Mouse (Mus musculus): ENCODE data around the gene Rex1bd. TPM values are rescaled to one million over a fixed set of nuclear protein-coding genes. Genes with fewer than 3 reads are reported as not detected.

Gene Rex1bd
- polyA plus RNA-seq, 1 experiment from 2014 or later, result 178 TPM

- WGBS, result under 1% methylated on average over 74 of the region's 74 CpGs
- Histone ChIP-seq H3K4me1 (peaks cover 31% of the 10 kb centered on the region), H3K4me2 (peak within 1 kb of the TSS; percentile 97), H3K4me3 (peak within 1 kb of the TSS; percentile 98), H3K36me3 (peaks cover 50% of the 10 kb centered on the region), H3K9me3 (no peaks in the 10 kb centered on the region), H3K27ac (peak within 1 kb of the TSS; percentile 96), H3K9ac (peak within 1 kb of the TSS; percentile 100), H3K27me3 (no peaks in the 10 kb centered on the region)
- peak; percentile 75 for ATAC-seq (ENCODE audit: insufficient number of reproducible peaks, insufficient read depth, low FRiP score, low TSS enrichment, low read depth)
Observed at GRCm38 (mm10) chr8:70510228-70510915, 3.8 kb upstream of the Rex1bd start, which contains the start of gene Uba52. TSS of gene Uba52 (minus strand) at chr8:70510801.

DNA sequence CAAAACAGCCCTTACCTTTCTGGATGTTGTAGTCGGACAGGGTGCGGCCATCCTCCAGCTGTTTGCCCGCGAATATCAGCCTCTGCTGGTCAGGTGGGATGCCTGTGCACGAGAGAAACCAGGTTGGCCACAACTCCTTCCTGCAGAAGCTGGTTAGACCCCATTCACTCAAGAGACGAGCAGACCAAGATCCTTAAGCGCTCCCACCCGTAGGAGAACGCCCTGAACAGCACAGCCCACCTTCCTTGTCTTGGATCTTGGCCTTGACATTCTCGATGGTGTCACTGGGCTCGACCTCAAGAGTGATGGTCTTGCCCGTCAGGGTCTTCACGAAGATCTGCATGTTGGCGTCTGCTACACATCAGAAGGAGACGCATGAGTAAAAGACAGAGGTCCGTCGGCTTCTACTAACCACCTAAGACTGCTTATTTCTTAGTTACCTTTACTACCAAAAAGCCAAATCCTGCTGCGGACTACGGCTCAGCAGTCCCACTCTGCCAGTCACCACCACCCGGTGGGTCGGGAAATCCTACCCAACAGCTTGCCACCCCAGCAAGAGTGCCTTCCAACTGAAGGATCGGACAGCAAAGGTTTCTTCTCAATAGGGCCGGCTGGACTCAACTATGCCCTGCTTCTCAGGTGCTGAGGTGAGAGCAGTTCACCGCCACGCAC is 2.9 kb upstream of the Rex1bd start:
- peak overlapping the region; percentile 97 for H3K4me2 ChIP-seq
- no peak for ATAC-seq (ENCODE audit: insufficient number of reproducible peaks, insufficient read depth, low FRiP score, low TSS enrichment, low read depth)

GRCm38 (mm10) chr8:70507027-70507393 is 458 bp upstream of the Rex1bd start:
- ATAC-seq (ENCODE audit: insufficient number of reproducible peaks, insufficient read depth, low FRiP score, low TSS enrichment, low read depth), result no peak
- Histone ChIP-seq H3K27ac (peak overlapping the region; percentile 53), H3K4me2 (peak overlapping the region; percentile 73), H3K9ac (no peak overlapping the region), H3K36me3 (peaks cover 30% of the 10 kb centered on the region), H3K27me3 (peaks cover 7% of the 10 kb centered on the region), H3K4me1 (peaks cover 64% of the 10 kb centered on the region), H3K9me3 (no peaks in the 10 kb centered on the region), H3K4me3 (peak overlapping the region; percentile 68)
- WGBS, result 51% methylated on average over 5 of the region's 5 CpGs

More for the DNA sequence above, 2.9 kb upstream of the Rex1bd start:
- H3K27ac ChIP-seq, result peak overlapping the region; percentile 96
- peak overlapping the region; percentile 98 for H3K4me3 ChIP-seq
- WGBS, result 12% methylated on average over 25 of the region's 25 CpGs
- no peaks in the 10 kb centered on the region for H3K27me3 ChIP-seq
- H3K36me3 ChIP-seq, result peaks cover 46% of the 10 kb centered on the region
- no peaks in the 10 kb centered on the region for H3K9me3 ChIP-seq
- H3K4me1 ChIP-seq, result peaks cover 40% of the 10 kb centered on the region
- H3K9ac ChIP-seq, result peak overlapping the region; percentile 100

DNA sequence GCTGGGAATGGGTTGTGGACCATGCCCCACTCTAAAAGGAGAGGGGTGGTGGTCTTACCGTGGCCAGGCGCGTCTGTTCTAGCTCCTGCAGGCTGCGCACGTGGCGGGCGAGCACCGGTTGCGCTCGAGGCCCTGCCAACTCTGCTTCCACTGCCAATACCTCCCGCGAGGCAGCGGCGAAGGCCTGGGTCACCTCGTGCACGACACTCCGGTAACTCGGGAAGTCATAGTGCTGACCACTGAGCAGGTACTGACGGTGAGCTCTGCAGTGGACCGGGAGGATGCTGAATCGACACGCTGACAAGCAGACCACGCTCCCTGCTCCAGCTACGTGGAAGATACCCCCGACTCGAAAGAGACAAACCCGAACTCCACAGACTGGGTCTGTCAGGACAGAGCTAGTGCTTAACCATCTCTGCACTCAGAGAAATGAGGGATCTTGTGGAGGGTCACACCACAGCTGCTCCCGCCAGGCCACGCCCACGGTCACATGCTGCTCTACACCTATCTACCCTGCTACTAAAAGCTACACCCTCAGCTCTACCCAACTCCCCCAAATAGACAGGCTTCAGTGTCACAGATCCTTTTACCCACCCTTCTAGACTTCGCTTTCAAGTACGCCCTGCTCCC is 739 bp downstream of the Rex1bd start:
- H3K27me3 ChIP-seq, result peaks cover 19% of the 10 kb centered on the region
- H3K27ac ChIP-seq, result peak overlapping the region; percentile 94
- H3K9me3 ChIP-seq, result no peaks in the 10 kb centered on the region
- 31% methylated on average over 32 of the region's 32 CpGs for WGBS
- peaks cover 30% of the 10 kb centered on the region for H3K36me3 ChIP-seq
- no peak for ATAC-seq (ENCODE audit: insufficient number of reproducible peaks, insufficient read depth, low FRiP score, low TSS enrichment, low read depth)
- H3K9ac ChIP-seq, result peak overlapping the region; percentile 89
- H3K4me3 ChIP-seq, result peak overlapping the region; percentile 68
- peak overlapping the region; percentile 73 for H3K4me2 ChIP-seq
- H3K4me1 ChIP-seq, result peaks cover 68% of the 10 kb centered on the region

DNA sequence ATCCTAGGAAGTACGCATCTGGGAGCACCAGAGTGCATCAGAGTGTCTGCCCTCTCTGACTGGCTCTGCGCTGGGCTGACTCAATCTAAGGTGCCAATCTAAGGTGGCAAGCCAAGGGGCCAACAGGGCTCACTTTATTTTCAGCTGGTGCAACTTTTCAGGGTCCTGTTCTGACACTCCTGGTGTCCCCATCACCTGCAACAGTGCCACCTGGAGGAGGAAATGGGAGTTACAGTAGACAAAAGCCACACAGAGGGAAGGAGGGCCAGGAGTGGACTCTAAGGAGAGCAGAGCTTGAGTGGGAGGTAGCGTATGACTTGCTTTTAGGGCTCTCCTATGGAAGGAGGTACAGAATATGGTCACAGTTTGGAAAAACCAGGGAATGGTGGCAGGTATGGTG is 1.7 kb downstream of the Rex1bd start:
- no peak overlapping the region for H3K9ac ChIP-seq
- peaks cover 26% of the 10 kb centered on the region for H3K27me3 ChIP-seq
- H3K4me2 ChIP-seq, result peak overlapping the region; percentile 73
- H3K36me3 ChIP-seq, result peaks cover 37% of the 10 kb centered on the region
- H3K4me3 ChIP-seq, result peak overlapping the region; percentile 68
- WGBS, result 41% methylated on average over 3 of the region's 3 CpGs
- peak overlapping the region; percentile 94 for H3K27ac ChIP-seq
- no peak for ATAC-seq (ENCODE audit: insufficient number of reproducible peaks, insufficient read depth, low FRiP score, low TSS enrichment, low read depth)
- H3K4me1 ChIP-seq, result peaks cover 77% of the 10 kb centered on the region
- no peaks in the 10 kb centered on the region for H3K9me3 ChIP-seq

GRCm38 (mm10) chr8:70504291-70504716 is 2.2 kb downstream of the Rex1bd start:
- Histone ChIP-seq H3K27me3 (peaks cover 26% of the 10 kb centered on the region), H3K9ac (0 out of 2 replicates have a peak overlapping the region, but pooled peaks have one; percentile 27)

GRCm38 (mm10) chr8:70503062-70503750 is 3.3 kb downstream of the Rex1bd start:
- H3K4me3 ChIP-seq, result peak overlapping the region; percentile 19
- WGBS, result 11% methylated on average over 46 of the region's 46 CpGs
- H3K9ac ChIP-seq, result peak overlapping the region; percentile 49
- no peak for ATAC-seq (ENCODE audit: insufficient number of reproducible peaks, insufficient read depth, low FRiP score, low TSS enrichment, low read depth)
- H3K27ac ChIP-seq, result peak overlapping the region; percentile 94
- H3K4me1 ChIP-seq, result peaks cover 78% of the 10 kb centered on the region
- peaks cover 32% of the 10 kb centered on the region for H3K27me3 ChIP-seq
- peaks cover 31% of the 10 kb centered on the region for H3K36me3 ChIP-seq
- H3K4me2 ChIP-seq, result peak overlapping the region; percentile 73
- no peaks in the 10 kb centered on the region for H3K9me3 ChIP-seq

More at GRCm38 (mm10) chr8:70504291-70504716, 2.2 kb downstream of the Rex1bd start:
- no peaks in the 10 kb centered on the region for H3K9me3 ChIP-seq
- ATAC-seq (ENCODE audit: insufficient number of reproducible peaks, insufficient read depth, low FRiP score, low TSS enrichment, low read depth), result peak; percentile 41
- H3K27ac ChIP-seq, result peak overlapping the region; percentile 94
- H3K36me3 ChIP-seq, result peaks cover 37% of the 10 kb centered on the region
- peak overlapping the region; percentile 68 for H3K4me3 ChIP-seq
- WGBS, result 25% methylated on average over 16 of the region's 16 CpGs
- H3K4me1 ChIP-seq, result peaks cover 80% of the 10 kb centered on the region
- peak overlapping the region; percentile 73 for H3K4me2 ChIP-seq

DNA sequence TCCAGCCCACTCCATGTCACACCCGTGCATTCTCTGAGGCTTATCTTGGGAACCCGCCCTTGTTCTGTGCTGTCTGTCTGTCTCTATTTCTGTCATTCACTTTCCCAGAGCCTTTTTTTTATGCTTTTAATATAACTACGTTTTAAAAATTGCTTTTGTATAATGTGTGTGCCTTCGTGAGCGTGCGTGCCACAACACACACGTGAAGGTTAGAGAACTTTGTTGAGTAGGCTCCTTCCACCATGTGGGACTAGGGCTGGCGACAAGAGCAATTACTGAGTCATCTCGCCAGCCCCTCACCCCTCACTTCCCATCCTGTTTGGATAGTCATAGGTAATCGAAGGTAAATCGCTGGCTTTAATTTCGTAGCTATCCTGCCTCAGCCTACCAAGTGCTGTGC is 4.0 kb downstream of the Rex1bd start:
- Histone ChIP-seq H3K27ac (no peak overlapping the region; the same call in 1 of the 2 replicates), H3K36me3 (peaks cover 25% of the 10 kb centered on the region), H3K4me3 (no peak overlapping the region), H3K27me3 (peaks cover 34% of the 10 kb centered on the region), H3K4me1 (peaks cover 77% of the 10 kb centered on the region), H3K9ac (peak overlapping the region; percentile 49; the same call in 1 of the 2 replicates), H3K4me2 (peak overlapping the region; percentile 73; the same call in 1 of the 2 replicates), H3K9me3 (no peaks in the 10 kb centered on the region)
- no peak for ATAC-seq (ENCODE audit: insufficient number of reproducible peaks, insufficient read depth, low FRiP score, low TSS enrichment, low read depth)
- WGBS, result 34% methylated on average over 12 of the region's 12 CpGs

DNA sequence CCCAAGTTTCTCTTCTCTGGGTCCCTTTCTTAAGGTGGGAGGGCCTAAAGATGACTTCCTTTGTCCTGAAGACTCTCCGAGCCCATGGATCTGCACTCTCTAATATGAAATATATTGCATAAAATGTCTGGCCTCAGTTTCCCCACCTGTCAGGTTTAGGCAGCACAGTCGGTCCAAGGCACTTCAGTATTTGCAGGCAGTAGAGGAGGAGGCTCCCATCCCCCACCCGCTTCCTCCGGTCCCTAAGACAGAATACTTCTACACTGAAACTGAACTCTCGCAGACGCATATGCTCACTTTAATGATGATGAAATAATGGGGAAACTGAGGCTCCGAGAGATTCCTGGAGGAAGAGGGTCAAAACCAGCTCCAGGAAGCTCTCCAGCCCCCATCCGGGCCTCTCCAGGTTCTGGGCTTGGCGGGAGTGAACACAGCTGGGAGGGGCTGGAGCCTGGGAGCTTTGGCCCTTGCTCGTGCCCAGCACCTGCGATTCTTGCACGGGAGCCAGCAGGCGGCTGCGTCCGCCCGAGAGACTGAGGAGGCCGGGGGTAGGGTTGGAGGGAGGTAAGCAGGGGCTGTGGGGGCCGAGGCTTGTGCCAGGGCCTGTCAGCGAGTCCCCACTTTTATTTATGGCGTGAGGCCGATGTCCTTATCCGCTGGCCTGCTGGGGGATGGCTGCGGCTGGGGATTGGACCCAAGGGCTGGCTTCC is 4.6 kb downstream of the Rex1bd start:
- H3K4me2 ChIP-seq, result peak overlapping the region; percentile 73
- H3K27ac ChIP-seq, result no peak overlapping the region
- no peak for ATAC-seq (ENCODE audit: insufficient number of reproducible peaks, insufficient read depth, low FRiP score, low TSS enrichment, low read depth)
- no peaks in the 10 kb centered on the region for H3K9me3 ChIP-seq
- peaks cover 73% of the 10 kb centered on the region for H3K4me1 ChIP-seq
- H3K9ac ChIP-seq, result peak overlapping the region; percentile 49; the same call in 1 of the 2 replicates
- 0 out of 2 replicates have a peak overlapping the region, but pooled peaks have one; percentile 3 for H3K4me3 ChIP-seq
- WGBS, result 25% methylated on average over 23 of the region's 23 CpGs
- peaks cover 37% of the 10 kb centered on the region for H3K27me3 ChIP-seq
- peaks cover 25% of the 10 kb centered on the region for H3K36me3 ChIP-seq

DNA sequence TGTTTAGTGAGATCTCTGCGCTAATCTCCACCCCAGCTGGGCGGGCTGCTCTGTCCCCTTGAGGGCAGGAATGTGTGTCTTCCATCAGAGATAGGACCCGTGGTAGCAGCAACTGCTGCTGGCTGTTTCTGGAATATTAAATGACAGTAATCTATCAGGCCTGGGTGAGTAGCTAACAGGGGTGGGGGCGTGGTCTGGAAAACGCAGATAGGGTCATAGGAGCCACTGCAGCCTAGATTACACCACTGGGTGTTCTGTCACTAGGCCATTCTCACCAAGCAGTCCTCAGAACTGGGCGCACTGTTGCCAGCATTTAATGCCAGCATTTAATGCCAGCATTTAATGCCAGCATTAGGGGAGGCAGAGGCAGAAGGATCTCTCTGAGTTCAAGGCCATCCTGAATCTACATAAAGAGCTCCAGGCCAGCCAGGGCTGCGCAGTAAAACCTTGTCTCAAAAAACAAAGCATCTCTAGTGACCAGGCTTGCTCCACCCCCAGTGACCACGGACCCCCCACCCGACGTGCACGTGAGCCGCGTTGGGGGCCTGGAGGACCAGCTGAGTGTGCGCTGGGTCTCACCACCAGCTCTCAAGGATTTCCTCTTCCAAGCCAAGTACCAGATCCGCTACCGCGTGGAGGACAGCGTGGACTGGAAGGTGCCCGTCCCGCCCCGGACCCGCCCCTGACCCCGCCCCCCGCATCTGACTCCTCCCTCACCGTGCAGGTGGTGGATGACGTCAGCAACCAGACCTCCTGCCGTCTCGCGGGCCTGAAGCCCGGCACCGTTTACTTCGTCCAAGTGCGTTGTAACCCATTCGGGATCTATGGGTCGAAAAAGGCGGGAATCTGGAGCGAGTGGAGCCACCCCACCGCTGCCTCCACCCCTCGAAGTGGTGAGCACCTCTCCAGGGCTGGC is 5.9 kb downstream of the Rex1bd start:
- no peak overlapping the region for H3K27ac ChIP-seq
- 13% methylated on average over 39 of the region's 39 CpGs for WGBS
- no peaks in the 10 kb centered on the region for H3K9me3 ChIP-seq
- H3K4me1 ChIP-seq, result peaks cover 74% of the 10 kb centered on the region
- peaks cover 24% of the 10 kb centered on the region; the same call in 1 of the 2 replicates for H3K36me3 ChIP-seq
- H3K4me3 ChIP-seq, result 0 out of 2 replicates have a peak overlapping the region, but pooled peaks have one; percentile 2
- H3K9ac ChIP-seq, result no peak overlapping the region
- H3K4me2 ChIP-seq, result peak overlapping the region; percentile 40
- H3K27me3 ChIP-seq, result peaks cover 50% of the 10 kb centered on the region
- ATAC-seq (ENCODE audit: insufficient number of reproducible peaks, insufficient read depth, low FRiP score, low TSS enrichment, low read depth), result no peak
